Mouse (Mus musculus): ENCODE results near the gene Unc119b.
A peak's percentile ranks its signal among the peaks of the same experiment; 100 is the strongest.
"Not testable (repeated sequence)": the region's sequence is repeated elsewhere in the genome, so short reads cannot be mapped to it uniquely, and the experiment has no call there.

The Unc119b gene

GRCm38 (mm10) chr5:115085675-115086074 lies 49.1 kb downstream of the Unc119b start:
- DNase-seq (ENCODE audit: low spot score), result no peak

DNA sequence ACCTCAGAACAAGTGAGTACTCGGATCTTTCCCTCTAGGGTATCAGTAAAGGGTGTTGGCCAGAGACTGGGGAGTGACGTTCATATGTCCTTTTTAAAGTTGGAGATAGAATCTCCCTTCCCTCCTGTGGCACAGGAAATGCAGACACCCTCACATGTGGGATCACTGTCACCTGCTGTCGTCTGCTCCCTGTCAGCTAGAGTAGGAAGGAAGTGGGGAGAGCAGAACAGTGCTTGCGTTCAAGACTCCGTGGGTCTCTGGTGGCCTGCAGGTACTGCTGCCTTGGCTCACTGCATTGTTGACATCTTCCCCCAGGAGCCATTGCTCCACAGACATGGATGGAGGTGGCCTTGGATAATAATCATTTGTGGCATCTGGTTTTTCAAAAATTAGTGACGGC lies 51.3 kb downstream of the Unc119b start:
- DNase-seq (ENCODE audit: low spot score), result no peak

DNA sequence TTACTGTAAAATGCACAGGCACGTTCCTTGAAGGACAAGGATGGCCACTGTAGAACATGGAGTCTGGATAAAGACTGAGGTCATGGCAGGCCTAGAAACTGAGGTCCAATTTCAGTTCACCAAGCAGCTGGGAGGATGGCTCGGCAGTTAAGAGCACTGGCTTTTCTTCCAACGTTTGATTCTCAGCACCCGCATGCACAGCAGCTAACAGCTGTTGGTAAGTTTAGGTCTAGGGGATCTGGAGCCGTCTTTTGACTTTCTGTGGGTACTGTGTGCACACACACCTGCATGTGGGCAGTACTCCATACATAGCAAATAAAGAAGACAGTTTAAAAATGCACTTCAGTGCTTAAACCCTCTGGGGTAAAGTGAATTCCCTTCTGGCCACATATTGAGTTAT lies 53.1 kb downstream of the Unc119b start:
- no peak for DNase-seq (ENCODE audit: low spot score)

GRCm38 (mm10) chr5:115076144-115076901 lies 58.5 kb downstream of the Unc119b start:
- peak; percentile 21 for DNase-seq (ENCODE audit: low spot score)

DNA sequence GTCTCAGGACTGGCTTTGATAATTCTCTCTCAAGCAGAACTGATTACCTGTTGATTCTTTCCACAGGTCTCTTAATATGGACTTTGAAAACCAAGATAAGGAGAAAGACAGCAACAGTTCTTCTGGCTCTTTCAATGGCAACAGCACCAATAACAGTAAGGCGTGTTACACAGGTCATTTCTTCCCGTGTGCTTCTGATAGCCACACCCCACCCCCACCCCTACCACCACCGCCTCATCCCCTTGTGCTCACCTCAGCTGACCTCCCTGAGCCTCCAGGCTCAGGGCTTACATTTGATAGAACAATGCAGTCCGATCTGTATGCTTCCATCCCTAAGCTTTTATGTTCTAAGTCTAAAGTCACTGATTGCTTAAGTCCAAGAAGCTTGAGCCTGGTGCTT lies 60.0 kb downstream of the Unc119b start:
- DNase-seq (ENCODE audit: low spot score), result no peak

GRCm38 (mm10) chr5:115073306-115073705 lies 61.5 kb downstream of the Unc119b start:
- not testable (repeated sequence) for DNase-seq (ENCODE audit: low spot score)

Data from ovary, postnatal 10 days (tissue).